Mouse (Mus musculus): ENCODE results near the gene Rcsd1.

The Rcsd1 gene

GRCm38 (mm10) chr1:165718543-165719105 is 9.1 kb upstream of the Rcsd1 start:
- in situ Hi-C loops (cut with MboI, MseI), result loop anchor here (25.0 kb wide), 2 partner anchors 1519 to 1631 kb away; no protein-coding TSS in a partner anchor

DNA sequence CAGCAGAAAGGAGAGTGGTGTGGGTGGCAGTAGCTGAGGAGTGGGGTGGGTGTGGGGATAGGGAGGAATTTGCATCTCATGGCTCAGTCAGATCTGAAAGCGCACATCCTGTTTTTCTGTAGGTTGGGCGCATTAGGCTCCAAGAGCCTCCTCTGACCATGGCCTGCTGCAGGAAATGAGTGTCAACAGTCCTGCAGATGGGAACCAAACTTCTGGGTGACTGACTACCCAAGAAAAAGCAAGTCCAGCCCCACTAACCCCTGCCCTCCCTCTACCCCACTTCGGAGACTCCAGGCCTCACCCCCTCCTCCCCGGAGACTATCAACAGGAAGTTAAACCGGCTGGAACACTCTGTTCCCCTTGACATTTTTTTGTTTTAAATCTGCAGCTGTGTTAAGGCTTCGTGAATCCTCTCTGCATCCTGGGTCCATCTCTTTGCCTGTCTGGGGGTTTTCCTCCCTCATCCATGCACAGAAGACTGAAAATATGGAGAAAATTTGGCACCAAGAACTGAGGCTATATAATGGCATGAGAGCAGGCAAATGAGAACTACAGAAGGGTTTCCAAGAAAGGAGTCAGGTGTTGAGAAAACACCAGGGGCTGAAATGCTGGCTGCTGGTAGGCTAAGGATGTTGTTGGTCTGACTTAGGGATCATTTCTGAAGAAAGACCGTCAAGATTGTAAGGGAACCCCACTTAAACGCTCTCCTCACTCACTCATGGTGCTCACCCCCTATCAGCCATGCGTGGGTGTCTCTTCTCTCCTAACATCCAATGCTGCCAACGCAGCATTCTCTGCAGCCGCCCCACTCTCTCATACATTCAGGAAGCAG is 8.4 kb upstream of the Rcsd1 start:
- in situ Hi-C loops (cut with MboI, MseI), result loop anchor here (25.0 kb wide), 2 partner anchors 1519 to 1631 kb away; no protein-coding TSS in a partner anchor

GRCm38 (mm10) chr1:165716426-165716825 is 6.9 kb upstream of the Rcsd1 start:
- in situ Hi-C loops (cut with MboI, MseI), result loop anchor here (25.0 kb wide), 2 partner anchors 1521 to 1629 kb away; no protein-coding TSS in a partner anchor

GRCm38 (mm10) chr1:165713798-165714197 is 4.2 kb upstream of the Rcsd1 start:
- in situ Hi-C loops (cut with MboI, MseI), result loop anchor here (25.0 kb wide), 2 partner anchors 1524 to 1626 kb away; no protein-coding TSS in a partner anchor

GRCm38 (mm10) chr1:165711914-165712313 is 2.4 kb upstream of the Rcsd1 start:
- in situ Hi-C loops (cut with MboI, MseI), result loop anchor here (25.0 kb wide), 2 partner anchors 1525 to 1625 kb away; no protein-coding TSS in a partner anchor

DNA sequence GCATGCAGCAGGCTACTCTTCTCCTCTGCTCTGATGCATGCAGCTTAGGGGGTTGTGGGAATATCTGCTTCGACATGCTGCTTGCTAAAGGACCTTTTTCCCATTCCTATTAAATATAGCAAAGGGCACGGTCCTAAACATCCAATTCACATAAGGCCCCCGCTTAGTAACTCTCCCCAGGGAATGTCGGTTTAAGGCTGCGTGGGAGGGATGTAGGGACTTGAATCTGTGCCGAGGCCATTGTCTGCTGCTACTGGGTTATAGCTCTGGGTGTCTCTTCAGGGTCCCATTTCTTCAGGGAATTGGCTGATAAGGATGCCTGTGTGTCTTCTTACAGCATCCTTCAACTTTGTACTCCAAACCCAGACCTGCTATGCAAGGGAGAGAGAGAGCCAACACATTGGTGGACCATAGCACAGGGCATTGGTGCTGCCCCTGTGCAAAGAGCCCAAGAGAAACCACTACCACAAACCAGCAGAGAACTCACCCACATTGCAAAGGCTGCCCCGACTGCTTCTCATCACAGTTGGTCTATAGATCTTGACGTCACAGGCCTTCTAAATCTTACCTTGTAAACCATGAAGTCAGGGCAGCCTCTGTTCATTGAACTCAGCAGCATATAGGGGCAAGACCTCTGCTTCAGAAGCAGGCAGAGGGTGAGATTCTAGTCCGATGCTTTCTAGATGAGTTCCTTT is 724 bp downstream of the Rcsd1 start:
- in situ Hi-C loops (cut with MboI, MseI), result loop anchor here (25.0 kb wide), 2 partner anchors 1528 to 1622 kb away; no protein-coding TSS in a partner anchor

DNA sequence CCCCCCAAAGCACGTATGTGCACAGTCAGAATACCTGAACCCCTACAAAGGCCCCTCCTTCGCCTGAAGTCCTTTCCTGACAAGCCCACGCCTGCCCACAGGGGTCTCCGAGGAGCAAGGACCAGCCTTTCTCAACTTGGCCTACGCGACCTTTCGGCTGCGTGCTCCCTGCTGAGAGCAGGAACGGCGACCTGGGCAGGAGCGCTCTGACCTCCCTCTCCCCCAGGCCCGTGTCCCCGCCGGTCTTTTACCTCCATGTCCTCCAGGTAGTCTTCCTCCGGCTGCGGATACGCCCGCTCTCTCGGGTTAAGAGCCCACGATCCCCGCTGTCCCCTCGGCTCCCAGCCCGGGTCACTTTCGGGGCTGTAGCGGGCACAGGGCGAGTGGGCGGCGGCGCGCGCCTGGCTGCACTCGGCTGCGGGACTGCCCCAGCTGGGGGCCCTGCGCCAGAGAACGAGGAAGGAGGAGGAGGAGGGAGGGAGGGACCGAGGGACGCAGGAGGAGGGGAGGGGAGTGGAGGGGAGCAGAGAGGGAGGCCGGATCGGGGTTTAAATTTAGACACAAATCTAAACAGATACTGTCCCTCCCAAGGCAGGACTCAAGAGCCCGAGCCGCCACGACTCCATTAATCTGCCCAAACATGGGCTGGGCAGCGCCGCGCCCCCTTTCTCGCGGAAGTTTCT is 1.8 kb downstream of the Rcsd1 start:
- in situ Hi-C loops (cut with MboI, MseI), result loop anchor here (25.0 kb wide), 2 partner anchors 1530 to 1620 kb away; no protein-coding TSS in a partner anchor

GRCm38 (mm10) chr1:165707241-165707639 is 2.3 kb downstream of the Rcsd1 start:
- in situ Hi-C loops (cut with MboI, MseI), result loop anchor here (25.0 kb wide), 2 partner anchors 1530 to 1620 kb away; no protein-coding TSS in a partner anchor

DNA sequence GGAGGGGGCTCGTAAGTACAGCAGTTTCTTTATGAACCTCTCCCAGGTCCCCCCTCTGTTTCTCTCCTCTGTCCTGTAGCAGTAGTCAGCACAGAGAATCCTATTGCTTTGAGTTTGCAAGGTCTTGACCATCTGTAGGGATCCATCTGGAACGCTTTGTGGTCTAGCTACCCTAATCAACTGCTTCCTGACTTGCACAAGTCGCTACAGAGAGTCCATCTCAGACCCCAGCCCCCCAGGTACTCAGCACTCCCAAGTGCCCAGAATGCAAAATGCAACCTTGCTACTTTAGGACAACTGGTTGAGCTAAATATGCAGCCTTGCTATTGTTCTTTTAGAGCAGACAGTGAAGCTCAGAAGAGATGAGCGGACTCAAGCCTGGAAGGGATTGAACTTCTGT is 3.1 kb downstream of the Rcsd1 start:
- in situ Hi-C loops (cut with MboI, MseI), result loop anchor here (25.0 kb wide), 2 partner anchors 1531 to 1619 kb away; no protein-coding TSS in a partner anchor

GRCm38 (mm10) chr1:165705868-165706348 is 3.6 kb downstream of the Rcsd1 start:
- in situ Hi-C loops (cut with MboI, MseI), result loop anchor here (25.0 kb wide), 2 partner anchors 1531 to 1619 kb away; no protein-coding TSS in a partner anchor

DNA sequence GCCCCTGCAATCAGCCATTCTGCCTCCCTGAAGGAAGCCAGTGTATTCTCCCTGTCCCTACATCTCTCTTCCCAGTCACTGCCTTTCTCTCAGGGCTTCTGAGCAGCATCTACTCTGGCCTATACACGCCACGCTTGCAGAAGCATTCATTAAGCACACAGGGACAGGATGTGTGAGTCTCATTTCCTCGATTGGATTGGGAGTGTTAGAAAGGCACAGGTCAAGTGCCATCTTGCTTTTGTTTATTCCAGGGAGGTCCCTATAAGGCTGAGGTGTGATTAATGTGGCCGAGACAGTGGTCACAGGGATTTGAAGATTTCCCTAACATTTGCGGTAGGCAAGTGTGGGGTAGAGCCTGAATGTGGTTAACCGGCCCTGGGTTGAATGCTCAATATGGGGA is 4.2 kb downstream of the Rcsd1 start:
- in situ Hi-C loops (cut with MboI, MseI), result loop anchor here (25.0 kb wide), 2 partner anchors 1532 to 1618 kb away; no protein-coding TSS in a partner anchor

DNA sequence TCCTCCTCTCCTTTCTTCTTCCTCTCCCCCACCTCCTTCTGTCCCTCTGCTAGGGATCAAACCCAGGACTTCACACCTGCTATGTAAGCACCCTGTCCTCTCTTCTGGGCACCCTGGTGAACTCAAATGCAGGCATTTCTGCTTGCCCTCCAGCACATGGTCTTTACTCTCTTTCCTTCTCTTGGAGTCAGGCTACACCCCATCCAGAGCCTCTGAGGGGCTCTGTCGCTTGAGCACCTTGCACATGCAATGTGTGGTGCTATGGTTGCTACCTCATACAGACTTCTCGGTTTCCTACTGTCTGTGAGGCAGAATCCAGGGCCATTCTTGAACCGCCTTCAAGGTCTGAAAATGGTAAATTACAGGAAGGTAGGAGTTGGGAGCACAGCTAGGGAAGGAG is 4.7 kb downstream of the Rcsd1 start:
- in situ Hi-C loops (cut with MboI, MseI), result loop anchor here (25.0 kb wide), 2 partner anchors 1532 to 1618 kb away; no protein-coding TSS in a partner anchor

GRCm38 (mm10) chr1:165702221-165703031 is 7.1 kb downstream of the Rcsd1 start:
- in situ Hi-C loops (cut with MboI, MseI), result loop anchor here (25.0 kb wide), 2 partner anchors 1535 to 1615 kb away; no protein-coding TSS in a partner anchor

- in situ Hi-C loops (cut with MboI, MseI), result loop anchor here (25.0 kb wide), 2 partner anchors 1536 to 1614 kb away; no protein-coding TSS in a partner anchor
These were observed 8.0 kb downstream of the Rcsd1 start for GRCm38 (mm10) chr1:165701562-165701961.

DNA sequence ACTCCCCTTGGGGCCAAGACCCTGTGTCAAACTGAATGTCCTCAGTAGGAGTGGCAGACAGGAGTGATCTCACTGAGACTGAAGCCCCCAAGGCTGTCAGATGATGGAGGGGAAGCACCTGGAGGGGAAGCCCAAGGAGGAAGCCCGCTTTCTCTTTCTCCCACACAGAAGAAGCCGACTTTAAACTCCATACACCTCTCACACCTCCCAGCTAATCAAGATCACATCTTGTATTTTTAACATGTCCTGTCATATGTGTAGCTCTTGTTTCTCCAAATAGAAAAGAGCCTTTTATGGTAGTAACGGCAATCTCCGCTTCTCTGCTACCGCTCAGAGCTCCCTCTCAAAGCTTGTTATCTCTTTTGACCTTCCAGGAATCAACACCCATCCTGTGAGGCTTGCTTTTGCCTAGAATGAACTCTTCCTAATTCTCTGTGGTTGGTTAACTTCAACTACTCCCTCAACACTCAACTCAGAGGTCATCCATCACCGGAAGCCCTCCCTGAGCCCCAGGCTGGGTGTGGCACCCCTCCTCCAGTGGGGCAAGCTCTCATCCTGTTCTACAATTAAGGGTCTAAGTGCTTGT is 8.5 kb downstream of the Rcsd1 start:
- in situ Hi-C loops (cut with MboI, MseI), result loop anchor here (25.0 kb wide), 2 partner anchors 1536 to 1614 kb away; no protein-coding TSS in a partner anchor

DNA sequence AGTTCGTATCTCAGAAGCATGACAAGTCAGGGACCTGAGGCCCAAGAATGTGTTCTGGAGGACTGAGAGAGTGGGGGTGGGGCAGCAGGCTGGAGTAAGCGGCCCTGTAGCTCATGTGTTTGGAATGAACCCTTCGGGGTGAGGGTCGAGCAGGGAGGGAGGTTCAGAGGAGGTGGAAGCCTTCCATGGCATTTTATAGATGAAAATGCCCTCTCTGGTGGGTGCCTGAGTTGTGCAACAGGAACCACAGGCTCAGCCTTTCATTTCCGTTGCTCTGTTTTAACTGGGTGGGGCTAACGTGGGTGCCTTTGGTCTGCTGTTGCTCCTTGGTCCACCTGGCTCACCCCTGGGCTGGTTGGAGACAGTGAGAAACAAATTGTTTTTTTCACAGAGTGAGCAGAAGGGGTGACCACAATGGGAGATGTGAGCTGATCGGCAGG is 9.2 kb downstream of the Rcsd1 start:
- in situ Hi-C loops (cut with MboI, MseI), result loop anchor here (25.0 kb wide), 2 partner anchors 1537 to 1613 kb away; no protein-coding TSS in a partner anchor

DNA sequence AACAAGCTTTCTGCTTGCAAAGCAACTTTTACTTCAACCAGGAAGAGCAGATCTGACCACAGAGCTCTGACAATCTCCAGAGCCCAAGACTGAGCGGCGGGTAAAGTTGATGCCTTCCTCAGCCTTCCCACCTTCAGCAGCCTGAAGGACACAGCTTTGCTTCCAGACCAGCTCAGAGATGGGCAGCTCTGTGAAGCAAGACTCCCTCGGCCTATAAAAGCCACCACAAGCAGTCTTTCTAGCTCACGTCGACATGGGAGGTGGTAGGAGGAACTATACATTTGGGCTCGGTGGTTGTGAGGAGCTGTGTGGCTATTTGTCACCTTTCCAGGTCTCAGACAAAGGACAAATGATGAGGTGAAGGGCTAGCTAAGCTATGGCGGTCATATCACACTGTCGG is 11.9 kb downstream of the Rcsd1 start:
- in situ Hi-C loops (cut with MboI, MseI), result loop anchor here (5.0 kb wide), 1 partner anchor 1445 kb away; no protein-coding TSS in a partner anchor

GRCm38 (mm10) chr1:165696870-165697269 is 12.7 kb downstream of the Rcsd1 start:
- in situ Hi-C loops (cut with MboI, MseI), result loop anchor here (5.0 kb wide), 1 partner anchor 1445 kb away; no protein-coding TSS in a partner anchor

GRCm38 (mm10) chr1:165696040-165696439 is 13.5 kb downstream of the Rcsd1 start:
- in situ Hi-C loops (cut with MboI, MseI), result loop anchor here (5.0 kb wide), 1 partner anchor 1444 kb away; no protein-coding TSS in a partner anchor
